Mouse (Mus musculus) small intestine, adult 2 months (tissue): Measurements from ENCODE around the gene Fam69b. TPM values are rescaled to one million over a fixed set of nuclear protein-coding genes. Genes with fewer than 3 reads are reported as not detected.
A peak's percentile ranks its signal among the peaks of the same experiment; 100 is the strongest.
"Not testable (repeated sequence)": the region's sequence is repeated elsewhere in the genome, so short reads cannot be mapped to it uniquely, and the experiment has no call there.

Source experiments
- H3K27ac ChIP-seq: fragments of 200-500 bp; 2 replicates; pipeline ENCODE4 v1.5.1; 2012; ENCODE audit warnings: low read depth, low read length, control low read depth, inconsistent platforms; ENCODE audit not compliant: insufficient read depth
- H3K27me3 ChIP-seq: fragments of 200-500 bp; 2 replicates; pipeline ENCODE4 v1.6.1; 2012; ENCODE audit warnings: mild to moderate bottlenecking, moderate library complexity, low read length, inconsistent platforms; ENCODE audit not compliant: control insufficient read depth, insufficient read depth
- H3K36me3 ChIP-seq: fragments of 200-500 bp; 2 replicates; pipeline ENCODE4 v1.6.1; 2012; ENCODE audit warnings: mild to moderate bottlenecking, low read length, control low read depth, inconsistent platforms; ENCODE audit not compliant: control insufficient read depth, insufficient read depth
- H3K4me1 ChIP-seq: fragments of 200-500 bp; 2 replicates; pipeline ENCODE4 v1.6.1; 2012; ENCODE audit warnings: low read length, inconsistent platforms, mixed read lengths; ENCODE audit not compliant: control insufficient read depth, insufficient read depth, insufficient read length
- H3K4me3 ChIP-seq: fragments of 200-500 bp; 2 replicates; pipeline ENCODE4 v1.5.1; 2012; ENCODE audit warnings: low read depth, mild to moderate bottlenecking, control low read depth, inconsistent platforms, low read length, moderate library complexity
- CTCF ChIP-seq: fragments of 200-500 bp; IDR thresholded peaks from 2 replicates; pipeline ENCODE4 v1.5.1; 2012; ENCODE audit warnings: low read depth, mild to moderate bottlenecking, control low read depth, inconsistent platforms, low read length, moderate library complexity, mixed read lengths; ENCODE audit not compliant: insufficient replicate concordance, insufficient read length; ENCODE audit errors: extremely low read depth
- POLR2A ChIP-seq: fragments of 200-500 bp; IDR thresholded peaks from 2 replicates; pipeline ENCODE4 v1.6.1; 2012; ENCODE audit warnings: low read depth, mild to moderate bottlenecking, control low read depth, inconsistent platforms, low read length, moderate library complexity
- WGBS: fragments of 180-500 bp; shearing (Covaris S2); methylation state at CpG from one replicate; pipeline ENCODE4 v1.1.7; 2018; 5-methylcytosine and 5-hydroxymethylcytosine counted together
- polyA plus RNA-seq: library from polyadenylated mRNA; depleted of rRNA; stranded (reverse); fragments of >200 nt; gene quantifications from 2 replicates; pipeline ENCODE4 v1.2.3, GENCODE M21; 2012; rRNA removed

Fam69b gene
- polyA plus RNA-seq, 1 experiment, result 7.7 TPM

- H3K36me3 ChIP-seq, result no peaks in the 10 kb centered on the region
- H3K4me1 ChIP-seq, result no peaks in the 10 kb centered on the region
- H3K27ac ChIP-seq, result no peak overlapping the region
- H3K27me3 ChIP-seq, result peaks cover 3% of the 10 kb centered on the region
- WGBS, result 4% methylated on average over 13 of the region's 20 CpGs
- TF ChIP-seq POLR2A, result no peak
- TF ChIP-seq CTCF, result no peak
- no peak overlapping the region for H3K4me3 ChIP-seq
These were observed 33.0 kb downstream of the Fam69b start for GRCm38 (mm10) chr2:26661143-26661752.

- Histone ChIP-seq H3K4me1 (no peaks in the 10 kb centered on the region), H3K4me3 (no peak overlapping the region), H3K36me3 (no peaks in the 10 kb centered on the region), H3K27me3 (peaks cover 3% of the 10 kb centered on the region), H3K27ac (no peak overlapping the region)
- TF ChIP-seq POLR2A (no peak), CTCF (no peak)
- 40% methylated on average over 29 of the region's 29 CpGs for WGBS
These were observed 33.7 kb downstream of the Fam69b start for GRCm38 (mm10) chr2:26661768-26662508.

GRCm38 (mm10) chr2:26662509-26662882 is 34.2 kb downstream of the Fam69b start:
- Histone ChIP-seq H3K36me3 (no peaks in the 10 kb centered on the region), H3K4me3 (no peak overlapping the region), H3K4me1 (no peaks in the 10 kb centered on the region), H3K27ac (no peak overlapping the region), H3K27me3 (peaks cover 3% of the 10 kb centered on the region)
- TF ChIP-seq POLR2A, result no peak
- TF ChIP-seq CTCF, result no peak
- 71% methylated on average over 13 of the region's 13 CpGs for WGBS

GRCm38 (mm10) chr2:26663112-26663511 is 34.9 kb downstream of the Fam69b start:
- Histone ChIP-seq H3K4me1 (no peaks in the 10 kb centered on the region), H3K4me3 (no peak overlapping the region), H3K36me3 (no peaks in the 10 kb centered on the region), H3K27me3 (peaks cover 3% of the 10 kb centered on the region), H3K27ac (no peak overlapping the region)
- 67% methylated on average over 10 of the region's 10 CpGs for WGBS
- TF ChIP-seq POLR2A (no peak), CTCF (no peak)

GRCm38 (mm10) chr2:26663551-26663950 is 35.3 kb downstream of the Fam69b start:
- peak; percentile 48; the same call in 1 of the 2 replicates for TF ChIP-seq CTCF
- WGBS, result 88% methylated on average over 1 of the region's 1 CpGs
- H3K4me1 ChIP-seq, H3K27ac ChIP-seq, H3K36me3 ChIP-seq, H3K27me3 ChIP-seq, H3K4me3 ChIP-seq: not testable (repeated sequence)

- H3K27me3 ChIP-seq, result no peaks in the 10 kb centered on the region; the same call in 1 of the 2 replicates
- no peak overlapping the region for H3K27ac ChIP-seq
- H3K4me1 ChIP-seq, result no peaks in the 10 kb centered on the region
- H3K4me3 ChIP-seq, result no peak overlapping the region
- TF ChIP-seq POLR2A (no peak), CTCF (no peak)
- H3K36me3 ChIP-seq, result no peaks in the 10 kb centered on the region
These were observed 40.5 kb downstream of the Fam69b start for GRCm38 (mm10) chr2:26668746-26669145.

- TF ChIP-seq POLR2A (no peak), CTCF (no peak)
- H3K4me3 ChIP-seq, result no peak within 1 kb of the TSS
- WGBS, result 96% methylated on average over 3 of the region's 3 CpGs
- no peaks in the 10 kb centered on the region for H3K36me3 ChIP-seq
- no peaks in the 10 kb centered on the region for H3K4me1 ChIP-seq
- no peak within 1 kb of the TSS for H3K27ac ChIP-seq
- no peaks in the 10 kb centered on the region; the same call in 1 of the 2 replicates for H3K27me3 ChIP-seq
These were observed 42.9 kb downstream of the Fam69b start, which contains the start of gene Lcn4 for GRCm38 (mm10) chr2:26671182-26671581. Lcn4 (minus strand) TSS chr2:26671282.

Other genes starting within 250 kb of the Fam69b start
- 14.0 and 20.4 TPM in 2 replicates for gene Snapc4, start 247.8 kb upstream of the Fam69b start, polyA plus RNA-seq
- gene Entr1, start 239.1 kb upstream of the Fam69b start, polyA plus RNA-seq, result 31.3 and 60.0 TPM in 2 replicates
- gene Pmpca, start 239.1 kb upstream of the Fam69b start, polyA plus RNA-seq, result 12.0 and 17.7 TPM in 2 replicates
- gene Inpp5e, start 219.3 kb upstream of the Fam69b start, polyA plus RNA-seq, result 9.0 and 17.4 TPM in 2 replicates
- 72.4 and 105 TPM in 2 replicates for gene Sec16a, start 183.2 kb upstream of the Fam69b start, polyA plus RNA-seq
- gene Notch1, start 111.8 kb upstream of the Fam69b start, polyA plus RNA-seq, result 19.6 and 21.6 TPM in 2 replicates
- gene Egfl7, start 48.4 kb upstream of the Fam69b start, polyA plus RNA-seq, result 61.1 and 96.8 TPM in 2 replicates
- gene Gm20532, start 41.8 kb upstream of the Fam69b start, polyA plus RNA-seq, result not detected in 2 replicates
- 288 and 515 TPM in 2 replicates for gene Agpat2, start 24.0 kb upstream of the Fam69b start, polyA plus RNA-seq
- not detected in 2 replicates for gene Lcn4, start 42.8 kb downstream of the Fam69b start, polyA plus RNA-seq
- 0.29 TPM in 1 of 2 replicates, not detected in the other for gene Abo, start 236.5 kb downstream of the Fam69b start, polyA plus RNA-seq